Mouse (Mus musculus): ENCODE results near the gene Npas3.

DNA sequence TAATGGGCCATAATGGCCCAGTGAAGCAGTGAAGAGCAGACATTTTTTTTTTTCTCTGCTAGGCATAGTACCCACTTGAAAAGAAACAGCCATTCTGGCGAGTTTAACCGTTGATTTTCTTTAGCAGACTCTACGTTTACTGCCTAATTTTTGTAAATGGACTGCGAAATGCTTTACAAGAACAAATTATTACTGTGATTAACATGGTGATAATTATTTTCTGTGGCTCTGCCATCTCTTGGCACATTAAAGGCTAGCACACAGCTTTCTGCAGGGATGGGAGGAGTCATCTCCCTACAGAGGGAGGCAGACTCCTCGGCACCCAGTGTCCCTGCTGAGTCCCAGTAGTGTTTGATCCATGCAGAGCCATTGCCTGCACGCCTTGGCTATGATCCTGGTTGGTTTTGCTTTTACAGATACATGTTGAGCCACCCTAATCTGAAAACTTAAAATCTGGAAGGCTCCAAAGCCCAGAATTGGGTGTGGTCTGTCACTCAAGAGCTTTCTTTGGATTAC is 341.0 kb downstream of the Npas3 start:
- TF ChIP-seq CTCF (IDR thresholded peaks at IDR 0.05; ENCODE audit: low read depth, low read length) (no peak), POLR2A (IDR thresholded peaks at IDR 0.05; ENCODE audit: extremely low read depth, insufficient read depth, low read length) (no peak)
